Mouse (Mus musculus): ENCODE results near the gene Lypd4. TPM values are rescaled to one million over a fixed set of nuclear protein-coding genes. Genes with fewer than 3 reads are reported as not detected.

The Lypd4 gene
- polyA plus RNA-seq, 1 experiment: not detected

GRCm38 (mm10) chr7:24869080-24869479 is 661 bp downstream of the Lypd4 start:
- Histone ChIP-seq H3ac (ENCODE audit: control insufficient read depth, insufficient read length) (no peak overlapping the region), H3K4me2 (ENCODE audit: low read depth) (no peak overlapping the region), H3K36me3 (ENCODE audit: control insufficient read depth, insufficient read depth) (no peaks in the 10 kb centered on the region), H3K4me3 (no peak overlapping the region), H3K79me2 (ENCODE audit: control insufficient read depth, insufficient read depth) (no peaks in the 10 kb centered on the region), H3K27me3 (ENCODE audit: control insufficient read depth, insufficient read depth, insufficient read length) (peaks cover 33% of the 10 kb centered on the region)
- no peak for TF ChIP-seq POLR2AphosphoS2 (IDR thresholded peaks at IDR 0.05; ENCODE audit: insufficient read length, low read depth)
- no peak for TF ChIP-seq REST (IDR thresholded peaks at IDR 0.05; ENCODE audit: insufficient read depth, insufficient read length)
- TF ChIP-seq MYOG (IDR thresholded peaks at IDR 0.05; ENCODE audit: control insufficient read depth in 1 of 3, insufficient read depth in 1 of 3, insufficient read length in 2 of 3, low read depth in 2 of 3): no peak
- no peak for TF ChIP-seq CEBPB (IDR thresholded peaks at IDR 0.05; ENCODE audit: insufficient read depth, poor library complexity, severe bottlenecking)
- no peak for TF ChIP-seq MAX (IDR thresholded peaks at IDR 0.05; ENCODE audit: low read depth)
- TF ChIP-seq E2F4 (IDR thresholded peaks at IDR 0.05; ENCODE audit: insufficient read depth): no peak
- TF ChIP-seq MYOD1 (IDR thresholded peaks at IDR 0.05; ENCODE audit: control insufficient read depth in 1 of 3, insufficient read length in 2 of 3, low read depth in 2 of 3): no peak
- TF ChIP-seq TCF3 (IDR thresholded peaks at IDR 0.05; ENCODE audit: insufficient read length, low read depth): no peak
- TF ChIP-seq TCF12 (IDR thresholded peaks at IDR 0.05; ENCODE audit: insufficient read depth, poor library complexity, severe bottlenecking): no peak
- TF ChIP-seq SRF (IDR thresholded peaks at IDR 0.05; ENCODE audit: control insufficient read depth, insufficient read length, low read depth): no peak
- no peak for TF ChIP-seq USF1 (IDR thresholded peaks at IDR 0.05; ENCODE audit: low read depth)
- no peak for TF ChIP-seq POLR2A (IDR thresholded peaks at IDR 0.05; ENCODE audit: insufficient read length, low read depth)

- Histone ChIP-seq H3ac (ENCODE audit: control insufficient read depth, insufficient read length) (no peak overlapping the region), H3K4me2 (ENCODE audit: low read depth) (no peak overlapping the region), H3K27me3 (ENCODE audit: control insufficient read depth, insufficient read depth, insufficient read length) (peaks cover 13% of the 10 kb centered on the region), H3K4me3 (no peak overlapping the region), H3K79me2 (ENCODE audit: control insufficient read depth, insufficient read depth) (no peaks in the 10 kb centered on the region), H3K36me3 (ENCODE audit: control insufficient read depth, insufficient read depth) (no peaks in the 10 kb centered on the region)
- no peak for TF ChIP-seq REST (IDR thresholded peaks at IDR 0.05; ENCODE audit: insufficient read depth, insufficient read length)
- TF ChIP-seq SRF (IDR thresholded peaks at IDR 0.05; ENCODE audit: control insufficient read depth, insufficient read length, low read depth): no peak
- TF ChIP-seq MAX (IDR thresholded peaks at IDR 0.05; ENCODE audit: low read depth): no peak
- TF ChIP-seq TCF12 (IDR thresholded peaks at IDR 0.05; ENCODE audit: insufficient read depth, poor library complexity, severe bottlenecking): no peak
- no peak for TF ChIP-seq POLR2A (IDR thresholded peaks at IDR 0.05; ENCODE audit: insufficient read length, low read depth)
Measured at GRCm38 (mm10) chr7:24864156-24864555, 5.6 kb downstream of the Lypd4 start.

- Histone ChIP-seq H3K27me3 (ENCODE audit: control insufficient read depth, insufficient read depth, insufficient read length) (peaks cover 13% of the 10 kb centered on the region), H3ac (ENCODE audit: control insufficient read depth, insufficient read length) (no peak overlapping the region), H3K36me3 (ENCODE audit: control insufficient read depth, insufficient read depth) (no peaks in the 10 kb centered on the region), H3K4me3 (no peak overlapping the region), H3K79me2 (ENCODE audit: control insufficient read depth, insufficient read depth) (no peaks in the 10 kb centered on the region), H3K4me2 (ENCODE audit: low read depth) (no peak overlapping the region)
- no peak for TF ChIP-seq USF1 (IDR thresholded peaks at IDR 0.05; ENCODE audit: low read depth)
- TF ChIP-seq E2F4 (IDR thresholded peaks at IDR 0.05; ENCODE audit: insufficient read depth): no peak
- no peak for TF ChIP-seq SRF (IDR thresholded peaks at IDR 0.05; ENCODE audit: control insufficient read depth, insufficient read length, low read depth)
- TF ChIP-seq MYOG (IDR thresholded peaks at IDR 0.05; ENCODE audit: control insufficient read depth in 1 of 3, insufficient read depth in 1 of 3, insufficient read length in 2 of 3, low read depth in 2 of 3): no peak
- no peak for TF ChIP-seq REST (IDR thresholded peaks at IDR 0.05; ENCODE audit: insufficient read depth, insufficient read length)
- no peak for TF ChIP-seq MAX (IDR thresholded peaks at IDR 0.05; ENCODE audit: low read depth)
- TF ChIP-seq POLR2AphosphoS2 (IDR thresholded peaks at IDR 0.05; ENCODE audit: insufficient read length, low read depth): no peak
- no peak for TF ChIP-seq MYOD1 (IDR thresholded peaks at IDR 0.05; ENCODE audit: control insufficient read depth in 1 of 3, insufficient read length in 2 of 3, low read depth in 2 of 3)
- TF ChIP-seq TCF12 (IDR thresholded peaks at IDR 0.05; ENCODE audit: insufficient read depth, poor library complexity, severe bottlenecking): no peak
- TF ChIP-seq POLR2A (IDR thresholded peaks at IDR 0.05; ENCODE audit: insufficient read length, low read depth): no peak
- no peak for TF ChIP-seq CEBPB (IDR thresholded peaks at IDR 0.05; ENCODE audit: insufficient read depth, poor library complexity, severe bottlenecking)
- no peak for TF ChIP-seq TCF3 (IDR thresholded peaks at IDR 0.05; ENCODE audit: insufficient read length, low read depth)
Measured at GRCm38 (mm10) chr7:24862853-24863252, 6.9 kb downstream of the Lypd4 start.

- Histone ChIP-seq H3K79me2 (ENCODE audit: control insufficient read depth, insufficient read depth) (no peaks in the 10 kb centered on the region), H3K4me2 (ENCODE audit: low read depth) (no peak within 1 kb of the TSS), H3ac (ENCODE audit: control insufficient read depth, insufficient read length) (no peak within 1 kb of the TSS), H3K36me3 (ENCODE audit: control insufficient read depth, insufficient read depth) (no peaks in the 10 kb centered on the region), H3K4me3 (no peak within 1 kb of the TSS), H3K27me3 (ENCODE audit: control insufficient read depth, insufficient read depth, insufficient read length) (peaks cover 13% of the 10 kb centered on the region)
- no peak for TF ChIP-seq MAX (IDR thresholded peaks at IDR 0.05; ENCODE audit: low read depth)
- no peak for TF ChIP-seq E2F4 (IDR thresholded peaks at IDR 0.05; ENCODE audit: insufficient read depth)
- TF ChIP-seq TCF12 (IDR thresholded peaks at IDR 0.05; ENCODE audit: insufficient read depth, poor library complexity, severe bottlenecking): no peak
- TF ChIP-seq REST (IDR thresholded peaks at IDR 0.05; ENCODE audit: insufficient read depth, insufficient read length): no peak
- TF ChIP-seq POLR2AphosphoS2 (IDR thresholded peaks at IDR 0.05; ENCODE audit: insufficient read length, low read depth): no peak
- no peak for TF ChIP-seq POLR2A (IDR thresholded peaks at IDR 0.05; ENCODE audit: insufficient read length, low read depth)
- no peak for TF ChIP-seq TCF3 (IDR thresholded peaks at IDR 0.05; ENCODE audit: insufficient read length, low read depth)
- TF ChIP-seq CEBPB (IDR thresholded peaks at IDR 0.05; ENCODE audit: insufficient read depth, poor library complexity, severe bottlenecking): no peak
- no peak for TF ChIP-seq MYOG (IDR thresholded peaks at IDR 0.05; ENCODE audit: control insufficient read depth in 1 of 3, insufficient read depth in 1 of 3, insufficient read length in 2 of 3, low read depth in 2 of 3)
- TF ChIP-seq SRF (IDR thresholded peaks at IDR 0.05; ENCODE audit: control insufficient read depth, insufficient read length, low read depth): no peak
- TF ChIP-seq USF1 (IDR thresholded peaks at IDR 0.05; ENCODE audit: low read depth): no peak
- TF ChIP-seq MYOD1 (IDR thresholded peaks at IDR 0.05; ENCODE audit: control insufficient read depth in 1 of 3, insufficient read length in 2 of 3, low read depth in 2 of 3): no peak
Measured at GRCm38 (mm10) chr7:24861913-24862312, 7.8 kb downstream of the Lypd4 start, which contains the start of gene Gm9844. Gene Gm9844 (plus strand): TSS chr7:24862213.

- no peaks in the 10 kb centered on the region for H3K36me3 ChIP-seq (ENCODE audit: control insufficient read depth, insufficient read depth)
- no peak overlapping the region for H3K4me2 ChIP-seq (ENCODE audit: low read depth)
- H3ac ChIP-seq (ENCODE audit: control insufficient read depth, insufficient read length): no peak overlapping the region
- H3K79me2 ChIP-seq (ENCODE audit: control insufficient read depth, insufficient read depth): no peaks in the 10 kb centered on the region
- TF ChIP-seq POLR2AphosphoS2 (IDR thresholded peaks at IDR 0.05; ENCODE audit: insufficient read length, low read depth): no peak
- no peak for TF ChIP-seq REST (IDR thresholded peaks at IDR 0.05; ENCODE audit: insufficient read depth, insufficient read length)
- TF ChIP-seq SRF (IDR thresholded peaks at IDR 0.05; ENCODE audit: control insufficient read depth, insufficient read length, low read depth): no peak
- no peak for TF ChIP-seq CEBPB (IDR thresholded peaks at IDR 0.05; ENCODE audit: insufficient read depth, poor library complexity, severe bottlenecking)
- TF ChIP-seq TCF12 (IDR thresholded peaks at IDR 0.05; ENCODE audit: insufficient read depth, poor library complexity, severe bottlenecking): no peak
- TF ChIP-seq MYOG (IDR thresholded peaks at IDR 0.05; ENCODE audit: control insufficient read depth in 1 of 3, insufficient read depth in 1 of 3, insufficient read length in 2 of 3, low read depth in 2 of 3): no peak
- TF ChIP-seq MAX (IDR thresholded peaks at IDR 0.05; ENCODE audit: low read depth): no peak
- H3K4me3 ChIP-seq: no peak overlapping the region
- no peaks in the 10 kb centered on the region for H3K27me3 ChIP-seq (ENCODE audit: control insufficient read depth, insufficient read depth, insufficient read length)
Measured at GRCm38 (mm10) chr7:24859234-24859633, 10.5 kb downstream of the Lypd4 start.

Measured in myocyte (in vitro differentiated cells).